Mouse (Mus musculus) brain, embryonic 14.5 days (tissue): ENCODE data around the gene BC049715.

Experiments
- CTCF ChIP-seq: fragments of 200-500 bp; IDR thresholded peaks from 2 replicates; pipeline ENCODE4 v1.5.1; 2012; ENCODE audit warnings: inconsistent platforms, mild to moderate bottlenecking, moderate library complexity, borderline replicate concordance; ENCODE audit not compliant: insufficient read depth, insufficient read length; ENCODE audit errors: extremely low read depth
- POLR2A ChIP-seq: fragments of 200-500 bp; IDR thresholded peaks from 2 replicates; pipeline ENCODE4 v1.6.1; 2012; ENCODE audit warnings: mild to moderate bottlenecking, inconsistent platforms, borderline replicate concordance; ENCODE audit not compliant: poor library complexity, insufficient read depth, insufficient read length, severe bottlenecking; ENCODE audit errors: extremely low read depth

DNA sequence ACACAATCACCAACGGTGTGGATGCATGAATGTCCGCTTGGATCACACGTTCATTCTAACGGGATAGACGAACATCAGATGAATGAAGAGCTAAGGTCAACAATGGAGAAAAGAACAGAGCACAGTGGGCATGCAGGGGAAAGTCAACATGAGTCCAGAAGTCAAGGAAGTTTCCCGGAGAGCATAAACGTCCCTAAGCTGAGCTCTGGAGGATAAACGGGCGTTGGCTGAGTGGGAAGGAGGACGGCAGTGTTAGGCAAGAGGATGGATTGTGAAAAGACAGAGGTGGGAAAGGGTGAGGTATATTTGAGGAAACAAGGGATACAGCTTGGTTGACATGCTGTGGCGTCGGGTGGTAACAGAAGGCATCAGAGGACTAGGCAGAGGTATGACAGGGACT is 45.3 kb upstream of the BC049715 start:
- no peak for TF ChIP-seq CTCF
- no peak for TF ChIP-seq POLR2A
